Mouse (Mus musculus): ENCODE measurements around the gene Pla2g5. TPM values are rescaled to one million over a fixed set of nuclear protein-coding genes. Genes with fewer than 3 reads are reported as not detected.

The Pla2g5 gene
- polyA plus RNA-seq, 1 experiment: 0.94 TPM

DNA sequence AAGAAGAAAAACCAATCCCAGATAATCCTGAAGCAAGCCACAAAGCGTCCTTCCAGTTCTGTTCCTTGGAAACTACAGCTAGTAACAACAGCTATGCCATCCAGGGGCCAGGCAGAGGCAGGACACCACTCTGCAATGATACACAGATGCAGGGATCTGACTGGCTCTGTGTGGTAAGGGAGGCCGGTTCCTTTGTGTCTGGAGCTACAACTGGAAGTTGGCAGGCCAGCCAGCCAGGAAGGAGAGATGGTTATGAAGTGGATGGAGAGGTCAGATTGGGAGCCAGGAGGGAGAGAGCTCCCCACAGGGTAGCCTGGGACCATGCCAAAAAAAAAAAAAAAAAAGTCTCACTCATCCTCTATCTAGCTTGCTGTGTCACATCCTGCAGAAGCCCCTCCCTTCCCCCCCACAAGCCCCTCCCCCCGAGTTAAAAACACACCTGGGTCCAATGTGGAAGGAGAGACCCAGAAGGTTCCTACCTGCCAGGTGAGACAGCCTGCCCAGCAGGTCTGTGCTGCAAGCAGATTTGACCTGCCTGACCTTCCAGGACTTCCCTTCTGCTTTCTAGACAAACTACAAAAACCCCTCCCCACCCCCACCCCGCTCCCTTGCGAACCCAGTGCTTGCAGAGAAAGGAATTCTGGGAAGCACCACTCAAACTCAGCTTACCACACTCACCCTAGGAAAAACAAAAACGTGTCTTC lies 66.6 kb downstream of the Pla2g5 start:
- no peak for DNase-seq (ENCODE audit: low read depth)
- no peak for TF ChIP-seq CTCF (IDR thresholded peaks at IDR 0.05; ENCODE audit: borderline replicate concordance, extremely low read depth, insufficient read depth, insufficient read length)
- TF ChIP-seq POLR2A (IDR thresholded peaks at IDR 0.05; ENCODE audit: borderline replicate concordance, extremely low read depth, insufficient read depth, insufficient read length, poor library complexity, severe bottlenecking): no peak

DNA sequence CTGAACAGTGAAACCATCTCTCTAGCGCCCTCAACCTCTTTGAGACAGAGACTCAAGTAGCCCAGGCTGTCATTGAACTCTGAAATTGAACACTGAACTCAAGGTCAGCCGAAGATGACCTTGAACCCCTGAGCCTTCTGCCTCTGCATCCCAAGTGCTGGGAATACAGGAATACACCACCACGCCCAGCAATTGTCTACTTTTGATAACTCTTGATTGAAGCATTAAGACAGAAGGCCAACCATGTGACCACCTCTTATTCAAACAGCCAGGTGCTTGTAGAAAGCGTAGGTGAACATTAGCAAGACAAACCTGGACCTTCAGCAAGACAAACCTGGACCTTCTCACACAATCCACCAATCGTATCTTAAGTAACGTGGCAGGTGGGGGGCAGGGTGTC lies 68.9 kb downstream of the Pla2g5 start:
- TF ChIP-seq POLR2A (IDR thresholded peaks at IDR 0.05; ENCODE audit: borderline replicate concordance, extremely low read depth, insufficient read depth, insufficient read length, poor library complexity, severe bottlenecking) (no peak), CTCF (IDR thresholded peaks at IDR 0.05; ENCODE audit: borderline replicate concordance, extremely low read depth, insufficient read depth, insufficient read length) (no peak)

DNA sequence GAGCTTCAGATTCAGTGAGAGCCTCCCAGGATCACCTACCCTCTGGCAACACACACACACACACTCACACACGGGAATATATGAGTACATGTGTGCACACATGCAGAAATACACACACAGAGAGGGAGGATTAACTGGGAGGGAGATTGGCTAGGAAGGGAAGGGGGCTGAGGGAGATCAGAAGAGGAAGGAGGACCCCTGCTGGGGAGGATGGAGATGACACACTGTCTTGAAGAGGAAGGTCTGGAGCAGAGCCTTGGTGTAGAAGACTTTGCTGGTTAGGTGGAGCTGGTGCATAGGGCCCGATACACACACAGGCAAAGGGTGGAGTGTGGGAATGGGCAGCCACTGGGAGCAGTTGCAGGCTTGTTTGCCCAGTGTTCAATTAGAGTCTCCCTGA lies 70.0 kb downstream of the Pla2g5 start:
- DNase-seq (ENCODE audit: low read depth): peak; percentile 57
- TF ChIP-seq POLR2A (IDR thresholded peaks at IDR 0.05; ENCODE audit: borderline replicate concordance, extremely low read depth, insufficient read depth, insufficient read length, poor library complexity, severe bottlenecking) (no peak), CTCF (IDR thresholded peaks at IDR 0.05; ENCODE audit: borderline replicate concordance, extremely low read depth, insufficient read depth, insufficient read length) (peak; percentile 54; the same call in 1 of the 2 replicates)

More for the DNA sequence above, 68.9 kb downstream of the Pla2g5 start:
- no peak for DNase-seq (ENCODE audit: low read depth)

DNA sequence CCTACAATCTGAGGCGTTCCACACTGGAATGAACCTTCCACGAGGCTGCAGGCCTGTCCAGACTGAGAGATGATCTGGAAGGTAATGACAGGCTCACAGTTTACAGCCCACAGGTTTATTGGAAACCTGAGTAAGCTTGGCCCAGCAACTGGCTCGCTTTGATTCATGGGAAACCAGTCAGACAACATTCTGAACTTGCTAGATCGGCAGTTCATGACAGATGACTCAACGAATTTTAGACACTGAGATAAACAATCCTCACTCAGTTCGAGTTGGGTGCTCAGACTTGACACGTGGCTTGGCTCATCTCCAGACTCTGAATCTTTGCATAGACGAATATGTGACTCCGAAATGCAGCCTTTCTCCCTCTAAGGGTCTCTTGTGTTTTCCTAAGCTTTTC lies 70.7 kb downstream of the Pla2g5 start:
- DNase-seq (ENCODE audit: low read depth): peak; percentile 8
- TF ChIP-seq POLR2A (IDR thresholded peaks at IDR 0.05; ENCODE audit: borderline replicate concordance, extremely low read depth, insufficient read depth, insufficient read length, poor library complexity, severe bottlenecking) (no peak), CTCF (IDR thresholded peaks at IDR 0.05; ENCODE audit: borderline replicate concordance, extremely low read depth, insufficient read depth, insufficient read length) (no peak)

DNA sequence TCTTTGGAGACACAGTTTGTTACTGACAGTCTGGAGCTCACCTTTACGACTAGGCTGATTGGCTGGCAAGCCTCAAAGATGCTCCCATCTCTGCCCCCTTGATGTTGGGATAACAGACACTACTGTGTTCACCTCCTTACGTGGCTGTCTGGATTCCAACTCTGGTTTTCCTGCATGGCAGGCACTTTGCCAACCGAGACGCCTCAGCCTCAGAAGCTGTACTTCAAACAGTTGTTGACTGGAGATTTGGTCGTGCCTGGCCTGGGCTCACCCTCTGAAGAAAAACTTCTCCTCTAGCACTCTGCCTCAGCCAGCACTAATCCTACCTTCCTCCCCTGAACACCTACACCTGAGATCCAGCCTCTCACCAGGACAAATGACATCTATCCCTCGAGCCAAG lies 71.8 kb downstream of the Pla2g5 start:
- no peak for TF ChIP-seq CTCF (IDR thresholded peaks at IDR 0.05; ENCODE audit: borderline replicate concordance, extremely low read depth, insufficient read depth, insufficient read length)
- no peak for TF ChIP-seq POLR2A (IDR thresholded peaks at IDR 0.05; ENCODE audit: borderline replicate concordance, extremely low read depth, insufficient read depth, insufficient read length, poor library complexity, severe bottlenecking)
- DNase-seq (ENCODE audit: low read depth): no peak

DNA sequence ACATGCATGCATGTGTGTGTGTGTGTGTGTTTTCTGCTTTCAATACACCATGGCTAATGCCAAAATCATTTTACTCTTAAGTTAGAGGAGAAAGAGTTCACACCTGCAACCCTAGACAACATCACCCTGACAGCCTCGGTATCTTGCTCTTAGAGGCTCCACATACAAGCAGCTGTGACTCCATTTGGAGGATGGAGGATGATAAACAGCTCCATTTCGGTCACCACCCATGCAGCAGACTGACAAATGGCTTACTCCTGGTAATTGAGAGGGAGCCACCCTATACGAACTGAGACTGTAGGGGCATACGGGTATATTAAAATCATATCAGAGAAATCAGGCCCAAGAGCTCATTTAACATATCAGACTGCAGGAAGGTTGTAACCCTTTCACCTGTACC lies 74.9 kb downstream of the Pla2g5 start:
- no peak for DNase-seq (ENCODE audit: low read depth)
- TF ChIP-seq POLR2A (IDR thresholded peaks at IDR 0.05; ENCODE audit: borderline replicate concordance, extremely low read depth, insufficient read depth, insufficient read length, poor library complexity, severe bottlenecking) (no peak), CTCF (IDR thresholded peaks at IDR 0.05; ENCODE audit: borderline replicate concordance, extremely low read depth, insufficient read depth, insufficient read length) (no peak)

DNA sequence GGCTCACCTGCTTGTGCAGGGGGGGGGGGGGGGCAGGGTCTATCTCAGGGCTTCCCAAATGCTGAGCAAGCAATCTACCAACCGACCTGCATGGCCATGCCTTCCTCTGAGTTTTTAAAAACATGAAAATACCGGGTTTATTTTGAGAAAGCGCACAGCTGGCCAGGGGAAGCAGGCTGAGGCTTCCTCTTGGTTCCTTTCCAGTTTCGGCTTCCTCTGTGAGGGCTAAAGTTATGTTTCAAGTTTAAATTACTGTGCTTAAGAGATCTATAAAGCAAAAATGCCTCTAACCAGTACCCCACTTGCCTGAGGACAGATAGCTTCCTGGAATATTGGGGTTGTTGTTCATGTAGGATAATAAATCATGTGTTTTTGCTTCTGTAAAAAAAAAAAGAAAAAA lies 77.1 kb downstream of the Pla2g5 start:
- DNase-seq (ENCODE audit: low read depth): no peak
- TF ChIP-seq CTCF (IDR thresholded peaks at IDR 0.05; ENCODE audit: borderline replicate concordance, extremely low read depth, insufficient read depth, insufficient read length) (no peak), POLR2A (IDR thresholded peaks at IDR 0.05; ENCODE audit: borderline replicate concordance, extremely low read depth, insufficient read depth, insufficient read length, poor library complexity, severe bottlenecking) (no peak)

DNA sequence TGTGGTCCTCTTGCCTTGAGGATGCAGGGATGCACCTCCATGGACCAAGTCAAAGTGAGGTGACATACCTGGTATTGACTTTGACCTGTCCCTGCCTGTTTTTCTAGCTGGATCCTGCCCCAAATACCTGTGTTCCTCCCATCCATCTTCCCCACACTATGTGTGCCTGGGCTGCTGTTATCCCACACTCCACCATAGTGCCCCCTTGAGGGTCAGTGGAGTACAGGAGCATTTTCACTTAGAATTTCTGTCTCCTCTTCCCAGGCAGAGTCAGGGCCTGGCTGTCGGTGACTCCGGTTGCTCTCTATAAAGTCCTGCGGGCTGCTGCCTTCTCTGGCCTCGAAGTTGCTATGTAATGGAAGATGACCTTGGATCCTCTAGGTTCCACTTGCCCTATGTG lies 77.6 kb downstream of the Pla2g5 start:
- TF ChIP-seq POLR2A (IDR thresholded peaks at IDR 0.05; ENCODE audit: borderline replicate concordance, extremely low read depth, insufficient read depth, insufficient read length, poor library complexity, severe bottlenecking): no peak
- no peak for DNase-seq (ENCODE audit: low read depth)

DNA sequence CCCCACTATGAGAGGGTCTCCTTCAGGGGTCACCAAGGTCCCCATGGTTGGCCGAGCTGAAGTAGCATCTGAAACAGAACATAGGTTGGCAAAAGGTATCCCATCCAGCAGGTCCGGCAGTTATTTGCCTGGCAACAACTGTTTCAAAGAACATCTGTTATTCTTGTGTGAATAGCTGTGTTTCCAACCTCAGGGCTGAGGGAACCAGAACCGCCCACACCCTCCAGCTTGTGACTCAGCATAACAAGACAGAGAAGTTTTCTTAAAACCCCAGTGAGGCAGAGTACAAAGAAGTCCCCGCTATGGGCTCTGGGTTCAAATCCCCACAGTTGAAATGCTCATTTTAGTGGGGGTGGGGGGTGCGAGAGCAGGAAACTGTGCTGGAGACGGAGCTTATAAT lies 81.2 kb downstream of the Pla2g5 start:
- no peak for DNase-seq (ENCODE audit: low read depth)
- TF ChIP-seq POLR2A (IDR thresholded peaks at IDR 0.05; ENCODE audit: borderline replicate concordance, extremely low read depth, insufficient read depth, insufficient read length, poor library complexity, severe bottlenecking) (no peak), CTCF (IDR thresholded peaks at IDR 0.05; ENCODE audit: borderline replicate concordance, extremely low read depth, insufficient read depth, insufficient read length) (no peak)

DNA sequence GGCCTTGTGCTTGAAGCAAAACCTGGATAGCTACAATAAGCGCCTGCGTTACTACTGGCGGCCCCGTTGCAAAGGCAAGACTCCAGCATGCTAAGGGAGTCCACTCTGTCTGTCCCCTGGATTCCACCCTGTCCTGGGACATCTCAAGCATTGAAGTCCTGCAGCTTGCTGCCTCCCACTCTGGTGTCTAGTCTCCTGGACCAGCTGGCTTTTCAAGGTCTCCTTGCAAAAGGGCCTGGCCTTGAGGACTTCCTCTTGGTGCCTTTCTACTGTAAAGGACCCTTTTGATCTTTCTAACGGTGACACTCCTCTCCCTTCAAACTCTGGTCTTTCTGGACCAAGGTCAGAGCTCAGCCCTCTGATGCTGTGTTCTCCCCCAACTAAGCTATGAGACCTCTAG lies 83.0 kb downstream of the Pla2g5 start:
- DNase-seq (ENCODE audit: low read depth): no peak
- no peak for TF ChIP-seq POLR2A (IDR thresholded peaks at IDR 0.05; ENCODE audit: borderline replicate concordance, extremely low read depth, insufficient read depth, insufficient read length, poor library complexity, severe bottlenecking)
- no peak for TF ChIP-seq CTCF (IDR thresholded peaks at IDR 0.05; ENCODE audit: borderline replicate concordance, extremely low read depth, insufficient read depth, insufficient read length)

DNA sequence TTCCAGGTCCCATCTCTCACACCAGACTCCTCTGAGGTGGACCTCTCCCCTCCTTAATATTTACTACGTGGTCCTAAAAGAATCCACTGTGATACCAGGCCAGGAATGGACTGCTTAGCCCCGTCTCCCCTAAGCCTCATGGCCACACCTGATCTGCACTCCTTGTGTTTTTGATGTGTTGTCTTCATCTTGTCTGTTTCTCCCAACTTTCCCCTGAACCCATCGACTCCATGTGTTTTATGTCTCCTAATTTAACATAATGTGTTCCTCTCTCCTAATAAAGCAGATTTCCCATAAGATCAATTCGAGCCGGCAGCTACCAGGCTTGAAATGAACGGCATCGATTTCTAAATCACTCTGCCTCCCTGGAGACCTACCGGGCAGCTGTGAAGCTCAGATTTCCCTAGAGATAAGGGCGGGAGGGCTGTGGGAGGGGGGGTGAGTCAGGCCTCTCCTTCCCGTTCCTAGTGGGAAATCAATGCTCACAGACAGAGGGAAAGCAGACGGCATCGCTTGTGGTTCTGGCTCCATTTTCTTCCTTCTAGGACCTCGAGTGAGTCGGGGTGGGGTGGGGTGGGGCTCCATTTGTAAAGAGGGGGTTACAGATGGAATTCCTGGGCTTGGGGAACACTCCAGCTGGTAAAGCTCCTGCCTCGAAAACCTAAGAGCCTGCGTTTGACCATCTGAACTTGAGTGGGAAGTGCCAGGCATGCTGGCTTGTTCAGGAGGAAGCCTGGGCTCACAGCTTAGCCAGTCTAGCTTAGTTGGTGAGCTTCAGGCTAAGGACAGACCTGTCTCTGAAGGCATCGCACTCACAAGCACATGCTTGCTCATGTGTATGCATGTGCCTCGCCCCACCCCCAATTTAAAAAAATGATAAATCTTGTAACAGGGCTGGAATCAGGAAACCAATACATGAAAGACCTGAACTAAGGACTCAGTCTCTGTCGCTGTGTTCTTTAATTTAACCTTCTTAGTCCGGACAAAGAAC lies 85.6 kb downstream of the Pla2g5 start:
- no peak for TF ChIP-seq POLR2A (IDR thresholded peaks at IDR 0.05; ENCODE audit: borderline replicate concordance, extremely low read depth, insufficient read depth, insufficient read length, poor library complexity, severe bottlenecking)
- no peak for TF ChIP-seq CTCF (IDR thresholded peaks at IDR 0.05; ENCODE audit: borderline replicate concordance, extremely low read depth, insufficient read depth, insufficient read length)
- DNase-seq (ENCODE audit: low read depth): peak; percentile 55
